Mouse (Mus musculus) T-helper 2 cell (primary cell): ENCODE data around the gene Cnbd2.
"Not testable (repeated sequence)": the region's sequence is repeated elsewhere in the genome, so short reads cannot be mapped to it uniquely, and the experiment has no call there.

Experiments
- in situ Hi-C: fragments of 300-600 bp; cut with MboI, MseI; formaldehyde crosslinking; loops from one replicate; pipeline ENCODE4 v1.15.1; 2025; ENCODE audit warnings: high pct_unique_total_duplicates

Gene Cnbd2

DNA sequence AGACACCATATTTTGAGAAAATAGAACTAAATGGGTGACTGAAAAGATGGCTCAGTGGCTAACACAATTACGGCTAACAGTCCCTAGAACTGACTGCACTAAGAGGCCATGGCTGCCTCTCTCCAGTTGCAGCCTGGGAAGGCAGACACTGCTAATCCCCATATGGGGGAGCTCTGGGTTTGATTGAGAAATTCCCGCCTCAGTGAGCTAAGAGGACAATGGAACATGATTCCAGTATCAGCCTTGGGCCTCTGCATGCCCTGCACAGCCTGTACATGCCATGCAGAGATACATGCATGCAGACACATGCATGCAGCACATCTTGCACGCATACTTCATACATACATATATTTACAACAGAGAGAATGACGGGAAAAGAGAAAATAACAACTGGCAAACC lies 69.3 kb downstream of the Cnbd2 start:
- in situ Hi-C loops: no loop called here

DNA sequence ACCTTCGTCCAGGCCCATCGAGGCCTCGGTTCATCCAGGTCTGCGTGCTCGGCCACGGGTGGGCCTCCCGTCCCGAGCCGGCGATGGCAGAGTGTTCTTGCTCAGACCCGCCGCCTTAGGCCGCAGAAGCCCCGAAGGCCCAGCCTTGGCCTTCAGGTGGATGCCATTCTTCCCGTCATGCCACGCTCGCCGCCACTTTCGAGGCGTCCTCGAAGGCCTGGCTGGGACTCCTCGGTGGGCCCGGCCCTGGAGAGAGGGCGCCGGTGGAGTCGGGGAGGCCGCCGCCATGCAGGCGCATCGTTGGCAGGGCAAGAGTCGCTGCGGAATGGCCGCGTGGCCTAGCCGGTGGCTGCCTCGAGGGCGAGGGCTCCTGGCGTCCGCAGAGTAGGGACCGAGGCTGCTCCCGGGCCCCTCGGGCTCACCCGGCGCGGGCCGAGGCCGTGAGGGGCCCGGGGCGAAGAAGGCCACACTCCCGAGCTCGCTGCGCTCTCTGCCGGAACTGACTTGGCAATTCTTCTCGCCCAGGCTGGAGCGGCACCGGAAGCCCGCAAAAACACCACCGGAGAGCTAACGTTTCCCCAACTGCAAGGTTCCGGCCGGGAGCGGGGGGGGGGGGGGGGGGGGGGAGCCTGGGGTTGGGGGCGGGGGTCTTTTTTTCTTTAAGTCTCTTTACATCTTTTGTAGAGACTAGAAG lies 80.5 kb downstream of the Cnbd2 start:
- in situ Hi-C loops: not testable (repeated sequence)

DNA sequence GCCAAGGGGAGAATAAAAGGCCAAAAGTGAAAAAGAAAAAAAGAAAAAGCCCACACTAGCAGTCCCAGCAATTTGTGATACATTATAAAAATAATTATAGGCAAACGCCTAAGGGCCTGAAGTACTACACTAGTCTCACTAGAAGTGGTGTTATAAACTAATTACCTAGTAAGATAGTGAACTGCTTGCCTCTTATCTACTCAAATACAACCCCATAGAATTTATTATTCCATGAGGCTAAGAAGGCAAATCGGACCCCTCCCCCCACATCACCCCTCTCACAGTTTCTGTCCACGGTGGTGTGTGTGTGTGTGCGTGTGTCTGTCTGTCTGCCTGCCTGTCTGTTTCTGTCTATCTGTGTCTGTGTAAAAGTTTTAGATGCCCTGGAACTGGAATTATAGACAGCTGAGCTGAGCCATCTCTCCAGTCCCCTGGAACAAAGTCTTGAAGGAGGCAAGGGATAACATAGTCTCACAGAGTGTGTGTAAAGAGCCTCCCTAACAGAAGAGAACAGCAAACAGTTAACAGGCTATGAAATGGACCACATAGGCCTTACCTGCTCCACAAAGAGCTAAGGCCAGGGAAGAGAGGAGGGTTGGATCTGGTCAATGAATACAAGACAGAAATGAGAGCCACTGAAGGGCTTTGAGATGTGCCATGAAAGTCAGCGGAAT lies 81.2 kb downstream of the Cnbd2 start:
- in situ Hi-C loops: no loop called here

DNA sequence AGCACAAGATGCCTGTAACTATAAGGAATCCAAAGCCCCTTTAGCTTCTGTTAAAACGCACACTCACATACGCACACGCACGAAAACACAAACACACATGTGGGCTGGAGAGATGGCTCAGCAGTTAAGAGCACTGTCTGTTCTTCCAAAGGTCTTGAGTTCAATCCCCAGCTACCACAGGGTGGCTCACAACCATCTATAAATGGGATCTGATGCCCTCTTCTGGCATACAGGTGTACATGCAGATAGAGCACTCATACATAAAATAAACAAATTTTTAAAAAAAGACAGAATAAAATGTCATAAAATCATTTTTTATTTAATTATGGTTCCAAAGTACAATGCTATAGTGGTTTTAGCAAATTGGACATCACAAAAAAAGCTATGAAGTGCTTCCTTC lies 82.2 kb downstream of the Cnbd2 start:
- in situ Hi-C loops: no loop called here

DNA sequence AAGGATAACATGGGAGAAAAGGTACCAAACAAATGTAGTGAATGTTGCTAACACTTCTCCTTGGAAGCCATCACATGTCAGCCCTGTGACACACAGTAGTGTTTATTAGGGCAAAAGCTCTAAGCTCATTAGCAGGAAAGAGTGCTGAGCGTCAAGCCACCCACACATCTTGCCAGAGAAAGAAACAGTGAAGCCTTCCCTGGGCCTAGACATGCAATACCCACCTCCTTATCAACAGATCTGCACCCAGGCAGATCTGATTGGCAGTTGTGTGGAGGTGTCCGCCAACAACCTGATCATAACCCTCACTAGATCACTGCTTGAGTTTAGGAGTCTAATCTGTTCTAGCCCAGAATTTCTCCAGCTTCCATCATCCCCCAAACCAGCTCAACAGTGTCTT lies 84.0 kb downstream of the Cnbd2 start:
- in situ Hi-C loops: no loop called here

DNA sequence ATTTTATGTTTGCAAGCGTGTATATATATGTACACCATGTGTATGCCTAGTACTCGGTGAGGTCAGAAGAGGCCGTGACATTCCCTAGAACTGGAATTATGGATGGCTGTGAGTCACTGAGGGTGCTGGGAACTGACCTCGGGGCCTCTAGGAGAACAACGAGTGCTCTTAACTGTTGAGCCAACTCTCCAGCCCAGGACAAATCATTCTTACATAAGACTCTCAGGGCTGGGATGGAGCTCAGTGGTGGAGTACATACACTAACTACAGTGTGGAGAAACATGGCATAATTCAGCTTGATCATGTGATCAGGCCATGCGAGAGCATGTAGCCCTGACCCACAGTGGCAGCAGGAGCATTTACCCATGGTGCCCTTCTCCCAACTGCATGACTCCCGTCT lies 85.9 kb downstream of the Cnbd2 start:
- in situ Hi-C loops: no loop called here

DNA sequence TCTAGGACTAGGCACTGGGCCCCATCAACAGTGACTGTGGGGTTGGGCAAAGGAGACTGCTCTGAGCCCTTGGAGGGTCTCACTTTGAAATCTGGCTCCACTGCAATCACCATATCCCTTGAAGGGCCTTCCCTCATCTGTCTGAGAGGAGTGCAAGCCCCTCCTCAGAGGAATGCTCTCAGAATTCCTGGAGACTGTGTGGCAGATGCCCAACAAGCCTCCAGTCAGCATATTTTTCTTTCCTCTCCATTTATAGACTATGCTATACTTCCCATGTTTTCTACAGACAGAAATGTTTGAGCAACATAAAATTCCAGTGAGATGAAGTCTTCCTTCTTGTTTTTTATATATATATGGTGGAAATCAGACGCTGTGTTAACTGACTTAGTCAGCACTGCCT lies 87.4 kb downstream of the Cnbd2 start:
- in situ Hi-C loops: no loop called here

DNA sequence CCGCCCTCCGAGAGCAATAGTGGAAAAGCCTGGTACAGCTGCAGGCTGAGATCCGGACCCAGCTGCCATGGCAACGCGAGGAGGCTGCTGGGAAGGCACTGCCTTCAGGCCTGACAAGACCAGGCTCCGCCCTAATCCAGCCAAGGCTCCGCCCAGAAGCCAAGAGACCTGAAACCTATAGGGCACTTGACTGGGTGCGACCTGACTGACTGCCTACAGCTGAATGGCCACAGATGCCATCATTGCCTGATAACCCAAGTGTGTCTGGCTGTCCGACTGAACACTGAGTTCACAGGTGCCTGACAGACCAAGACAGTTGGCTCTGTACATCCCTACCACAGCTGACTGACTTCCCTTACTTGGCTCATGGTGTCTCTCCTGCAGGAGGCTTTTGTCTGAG lies 89.2 kb downstream of the Cnbd2 start:
- in situ Hi-C loops: no loop called here

DNA sequence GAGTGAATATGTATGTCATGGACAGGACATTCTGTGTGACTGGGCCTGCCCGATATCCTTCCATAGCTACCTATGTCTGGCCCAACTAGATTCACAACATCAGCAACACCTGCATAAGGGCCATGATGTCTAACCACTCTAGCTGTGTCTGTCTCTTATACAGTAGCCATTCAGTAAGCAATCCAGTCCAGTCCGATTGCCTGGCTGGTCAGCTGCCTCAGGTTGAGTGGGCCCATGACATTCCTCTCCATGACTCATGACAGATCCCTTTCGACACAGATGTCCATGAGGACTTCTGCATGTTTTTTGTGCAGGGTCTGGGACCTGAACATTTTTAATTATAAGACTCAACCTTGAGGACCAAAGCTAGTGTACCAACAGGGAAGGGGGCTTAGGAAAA lies 89.9 kb downstream of the Cnbd2 start:
- in situ Hi-C loops: no loop called here

DNA sequence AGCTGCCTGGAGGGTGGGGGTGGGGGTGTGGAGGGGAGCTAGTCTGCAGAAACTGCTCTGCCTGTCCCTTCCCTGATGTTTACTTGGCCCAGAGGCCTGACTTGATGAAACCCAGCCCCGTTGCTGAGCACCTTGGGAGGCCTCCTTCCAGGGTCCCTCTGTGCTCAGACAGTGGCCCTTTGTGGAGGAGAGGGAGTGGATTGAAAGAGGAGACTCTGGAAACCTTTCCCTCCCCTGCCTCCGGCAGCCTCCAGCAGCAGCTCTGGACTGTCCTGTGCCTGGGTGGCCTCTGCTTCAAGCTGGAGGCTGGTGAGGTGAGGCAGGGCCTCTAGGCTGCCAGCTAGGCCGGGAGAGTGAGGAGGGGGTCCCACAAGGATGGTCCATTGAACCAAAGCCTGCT lies 94.9 kb downstream of the Cnbd2 start:
- in situ Hi-C loops: no loop called here

DNA sequence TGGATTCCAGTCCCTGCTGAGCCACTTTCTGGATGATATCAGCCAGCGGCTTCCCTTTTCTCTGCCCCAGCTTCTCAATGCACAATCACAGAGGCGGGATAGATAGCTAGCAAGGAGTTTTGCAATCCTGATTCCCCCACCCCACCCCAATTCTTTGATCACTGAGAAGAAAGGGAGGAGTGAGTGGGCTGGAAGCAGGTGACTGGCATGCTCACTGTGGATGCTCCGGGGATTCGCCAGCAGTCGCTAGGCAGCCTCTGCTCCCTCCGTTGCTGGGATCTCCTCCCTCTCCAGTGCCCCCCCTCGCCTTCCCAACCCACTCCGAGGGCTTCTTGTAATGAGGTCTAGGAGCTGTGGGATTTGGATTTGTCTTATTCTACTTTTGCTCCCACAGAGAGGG lies 96.1 kb downstream of the Cnbd2 start:
- in situ Hi-C loops: no loop called here

DNA sequence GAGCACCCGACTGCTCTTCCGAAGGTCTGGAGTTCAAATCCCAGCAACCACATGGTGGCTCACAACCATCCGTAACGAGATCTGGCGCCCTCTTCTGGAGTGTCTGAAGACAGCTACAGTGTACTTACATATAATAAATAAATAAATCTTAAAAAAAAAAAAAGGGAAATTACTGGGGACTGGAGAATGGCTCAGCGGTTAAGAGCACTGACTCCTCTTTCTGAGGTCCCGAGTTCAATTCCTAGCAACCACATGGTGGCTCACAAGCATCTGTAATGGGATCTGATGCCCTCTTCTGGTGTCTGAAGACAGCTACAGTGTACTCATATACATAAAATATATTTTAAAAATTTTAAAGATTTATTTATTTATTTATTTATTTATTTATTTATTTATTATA lies 99.2 kb downstream of the Cnbd2 start:
- in situ Hi-C loops: not testable (repeated sequence)

DNA sequence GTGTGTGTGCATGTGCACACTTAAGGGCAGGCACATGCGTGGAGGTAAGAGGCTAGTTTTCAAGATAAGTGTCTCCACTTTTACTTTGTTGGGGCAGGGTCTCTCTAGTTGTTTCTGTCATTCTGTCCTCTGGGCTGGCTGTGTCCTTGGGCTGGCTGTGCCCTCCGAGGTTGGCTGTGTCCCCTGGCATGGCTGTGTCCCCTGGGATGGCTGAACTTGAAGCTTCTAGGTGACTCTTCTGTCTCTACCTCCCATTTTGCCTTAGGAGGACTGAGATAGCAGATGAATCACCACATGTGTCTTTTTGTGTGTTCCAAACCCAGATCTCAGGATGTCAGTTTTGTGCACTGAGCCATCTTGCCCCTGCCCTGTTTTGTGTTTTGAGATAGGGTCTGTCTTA lies 102.9 kb downstream of the Cnbd2 start:
- in situ Hi-C loops: no loop called here

DNA sequence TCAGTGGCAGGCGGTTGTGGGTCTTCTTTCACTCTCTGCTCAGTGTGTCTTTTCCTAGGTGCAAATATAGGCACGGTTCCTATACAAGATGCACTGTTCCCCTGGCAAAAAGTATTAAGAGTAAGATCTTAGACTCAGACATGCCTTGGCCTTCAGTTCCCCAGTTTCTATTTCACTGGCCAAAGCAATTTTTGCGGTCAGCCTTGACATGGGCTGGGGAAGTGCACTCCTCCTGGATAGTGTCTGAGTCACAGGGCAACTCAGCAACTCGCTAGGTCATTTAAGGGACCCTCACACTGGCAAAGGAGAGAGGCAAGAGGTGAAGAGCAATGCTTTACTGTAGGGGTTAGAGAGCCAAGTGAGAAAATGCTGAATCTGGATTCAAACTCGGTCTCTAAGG lies 103.6 kb downstream of the Cnbd2 start:
- in situ Hi-C loops: no loop called here

DNA sequence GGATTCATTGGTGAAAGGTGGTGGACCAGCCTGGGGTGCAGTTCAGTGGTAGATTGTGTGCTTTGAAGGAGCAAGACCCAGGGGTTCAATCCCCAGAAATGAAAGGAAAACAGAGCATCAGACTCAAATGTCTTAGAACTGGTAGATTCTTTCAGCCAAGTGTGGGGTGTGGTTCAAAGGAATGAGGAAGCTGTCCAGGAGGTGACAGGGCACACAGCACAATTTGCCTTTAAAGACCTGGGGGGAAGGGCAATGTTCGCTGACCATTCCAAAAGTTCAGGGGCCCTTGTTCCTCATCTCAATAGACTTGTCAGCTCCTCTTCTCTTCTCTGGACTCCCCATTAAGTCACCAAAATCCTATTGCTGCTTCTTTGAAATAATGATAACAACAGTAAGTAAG lies 105.1 kb downstream of the Cnbd2 start:
- in situ Hi-C loops: no loop called here

DNA sequence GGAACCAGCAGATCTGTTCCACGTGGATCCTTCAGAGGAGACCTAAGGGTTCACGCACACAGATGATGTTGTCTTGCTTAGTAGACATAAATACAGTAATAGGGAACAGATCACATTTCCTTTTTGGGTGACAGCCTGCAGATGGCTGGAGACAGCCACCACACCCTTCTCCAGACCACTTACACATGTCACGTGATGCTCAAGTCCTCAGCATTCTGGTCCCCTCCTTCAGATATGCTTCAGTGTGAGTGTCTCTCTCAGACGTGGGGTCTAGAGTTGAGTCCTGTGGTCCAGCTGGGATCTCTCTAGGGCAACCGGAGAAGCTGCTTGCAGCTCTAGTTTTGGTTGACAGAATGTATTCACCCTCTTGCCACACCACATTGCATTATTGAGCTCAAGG lies 106.4 kb downstream of the Cnbd2 start:
- in situ Hi-C loops: no loop called here

DNA sequence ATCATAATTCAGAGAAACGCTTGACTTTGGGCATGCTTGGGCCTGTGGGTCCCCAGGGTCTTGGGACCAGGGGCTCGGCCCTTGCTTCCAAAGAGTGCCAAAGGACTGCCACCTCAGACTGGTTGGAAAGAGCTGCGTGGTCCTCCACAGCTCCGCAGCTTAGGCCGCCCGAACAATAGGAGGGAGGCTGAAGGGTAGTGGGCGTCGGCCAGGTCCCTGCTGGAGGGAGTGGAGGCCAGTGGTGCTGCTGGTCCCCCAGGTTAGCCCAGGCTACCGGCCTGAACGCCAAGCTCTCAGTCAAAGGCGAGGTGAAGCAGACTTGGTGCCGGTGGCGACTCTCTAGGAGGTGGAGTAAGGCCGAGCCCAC lies 108.2 kb downstream of the Cnbd2 start:
- in situ Hi-C loops: no loop called here

DNA sequence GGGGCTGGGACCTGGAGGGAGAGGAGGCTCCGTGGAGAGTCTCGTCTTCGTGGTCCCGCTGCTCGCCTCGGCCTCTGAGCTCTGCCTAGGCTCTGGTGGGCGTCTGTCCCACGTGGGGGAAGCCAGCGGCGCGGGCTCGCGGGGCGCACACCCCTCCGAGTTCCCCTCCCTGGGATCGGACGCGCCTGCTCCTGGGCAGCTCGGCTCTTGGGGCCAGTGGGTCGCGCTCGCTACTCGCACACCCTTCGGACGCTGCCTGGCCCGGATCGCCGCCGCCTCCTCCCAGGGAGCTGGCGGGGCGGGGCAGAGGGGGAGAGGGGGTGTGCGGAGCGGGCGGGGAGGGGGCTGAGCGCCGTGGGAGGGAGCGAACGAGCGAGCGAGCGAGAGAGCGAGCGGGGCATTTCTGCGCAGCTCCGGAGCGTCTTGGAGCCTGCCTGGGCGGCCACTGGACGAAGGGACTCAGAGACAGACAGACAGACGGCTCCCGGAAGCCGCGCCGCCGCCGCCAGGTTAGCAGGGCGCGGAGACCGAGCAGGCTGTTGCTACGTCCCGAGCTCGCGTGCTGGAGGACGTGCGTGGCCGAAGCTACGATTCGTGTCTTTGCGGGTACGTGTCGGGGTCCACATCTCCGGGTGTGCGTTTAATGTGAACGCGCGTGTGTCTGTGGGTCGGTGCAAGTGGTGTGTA lies 108.7 kb downstream of the Cnbd2 start, which contains the start of gene Epb41l1:
Epb41l1 (plus strand) TSS at position 216 of the 687 bp plus-strand sequence.
- in situ Hi-C loops: no loop called here

DNA sequence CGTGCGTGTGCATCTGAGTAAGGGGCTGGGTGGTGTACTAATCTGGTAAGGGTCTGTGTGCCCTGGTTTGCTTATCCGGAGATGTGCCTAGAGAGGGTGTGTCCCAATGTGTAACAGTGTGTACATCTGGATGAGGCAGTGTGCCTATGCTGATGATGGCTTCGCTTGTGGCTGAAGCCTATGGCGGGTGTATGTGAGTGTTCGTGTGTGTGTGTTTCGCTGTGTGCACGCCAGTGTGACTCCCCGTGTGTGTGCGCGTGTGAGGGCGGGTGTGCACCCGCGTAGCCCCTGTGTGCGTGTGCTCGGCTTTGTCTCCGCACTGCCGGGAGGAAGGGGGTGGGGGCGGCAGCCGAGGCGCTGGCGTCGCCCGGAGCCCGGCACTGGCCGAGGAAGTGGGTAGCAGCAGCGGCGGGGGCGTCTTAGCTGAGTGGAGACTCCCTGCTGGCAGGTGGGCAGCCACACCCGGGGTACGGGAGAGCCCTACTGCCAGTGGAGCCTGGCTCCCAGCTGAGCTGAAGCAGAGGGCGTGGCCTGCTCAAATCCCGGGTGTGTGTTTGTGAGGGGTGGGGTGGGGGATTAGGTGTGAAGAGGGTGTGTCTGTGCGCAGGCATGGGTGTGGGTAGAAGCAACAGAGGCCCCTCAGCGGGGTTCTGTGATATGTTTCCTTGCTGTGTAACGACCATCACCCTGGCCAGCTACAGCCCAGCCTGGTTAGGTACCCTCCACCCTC lies 109.4 kb downstream of the Cnbd2 start:
- in situ Hi-C loops: no loop called here

DNA sequence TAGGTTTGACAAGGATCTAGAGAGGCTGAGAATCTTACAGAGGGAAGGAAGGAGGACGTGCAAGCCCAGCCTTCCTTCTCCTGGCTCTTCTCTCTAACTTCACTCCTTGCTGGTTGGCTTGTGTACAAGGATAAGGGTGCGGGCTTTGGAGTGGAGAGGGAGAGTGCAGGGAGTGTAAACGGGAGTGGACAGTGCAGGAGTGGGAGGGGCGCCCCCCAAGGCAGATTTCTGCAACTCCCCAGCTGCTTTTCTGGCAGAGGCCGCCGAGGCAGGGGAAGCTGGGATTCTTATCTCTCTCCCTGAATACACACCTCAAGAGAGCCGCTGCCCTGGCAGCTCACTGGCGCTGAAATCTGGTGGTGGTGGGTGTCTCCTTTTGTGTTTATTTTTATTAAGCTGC lies 110.5 kb downstream of the Cnbd2 start:
- in situ Hi-C loops: no loop called here

DNA sequence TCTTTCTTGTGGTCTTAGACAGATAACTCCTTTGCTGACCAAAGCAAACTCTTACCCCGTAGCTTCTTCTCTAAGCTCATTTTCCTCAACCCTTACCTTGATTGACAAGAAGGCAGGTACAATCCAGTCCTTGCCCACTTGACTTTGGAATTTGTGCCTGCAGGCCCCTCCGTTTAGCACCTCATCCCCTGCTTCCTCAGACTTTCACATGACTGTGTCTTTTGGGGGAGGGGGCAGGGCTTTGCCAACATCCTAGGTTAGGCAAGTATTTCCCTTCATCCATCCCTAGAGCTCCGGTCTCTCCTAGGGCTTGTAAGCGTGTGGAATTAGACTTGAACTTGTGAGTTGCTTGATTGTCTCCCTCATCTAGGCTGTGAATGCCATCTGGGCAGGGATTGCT lies 111.6 kb downstream of the Cnbd2 start:
- in situ Hi-C loops: no loop called here
